Mouse (Mus musculus): ENCODE measurements around the gene Nipsnap3b. TPM values are rescaled to one million over a fixed set of nuclear protein-coding genes. Genes with fewer than 3 reads are reported as not detected.
A peak's percentile ranks its signal among the peaks of the same experiment; 100 is the strongest.

Gene Nipsnap3b
- polyA plus RNA-seq, 1 experiment from 2014 or later = 173 TPM

DNA sequence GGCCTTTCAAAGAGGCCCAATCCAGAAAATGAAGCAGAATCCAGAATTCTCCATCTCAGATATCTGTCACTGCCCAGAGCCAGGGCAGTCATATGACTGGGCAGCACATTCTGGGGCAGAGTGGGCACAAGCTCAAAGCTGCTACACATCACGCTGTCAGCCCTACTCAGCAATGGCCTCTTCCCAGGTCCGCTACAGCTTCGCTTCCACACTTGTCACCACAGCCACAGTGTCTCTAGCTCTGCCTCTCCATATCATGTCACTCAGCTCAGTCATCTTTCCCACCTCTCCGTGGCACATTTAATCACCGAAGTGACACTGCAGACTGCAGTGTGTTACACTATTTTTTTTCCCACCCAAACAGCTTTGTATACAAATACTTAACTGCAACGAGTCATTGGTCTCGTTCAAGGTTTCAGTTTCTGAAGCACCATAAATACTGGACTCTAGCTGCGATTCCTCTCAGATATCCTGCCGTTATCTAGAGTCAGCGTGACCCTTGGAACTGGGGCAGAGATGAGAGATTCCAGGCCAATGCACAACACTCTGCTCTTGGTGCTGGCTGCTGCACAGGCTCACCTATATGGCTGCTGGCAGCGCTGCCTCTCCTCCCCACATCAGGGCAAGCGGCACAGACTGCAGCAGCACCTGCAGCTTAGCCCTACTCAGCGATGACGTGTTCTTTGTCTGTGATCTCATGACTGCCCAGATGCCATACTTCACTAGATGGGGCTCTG lies 11.7 kb downstream of the Nipsnap3b start:
- Histone ChIP-seq H3K4me3 (no peak overlapping the region), H3K4me2 (no peak overlapping the region), H3K9ac (no peak overlapping the region), H3K4me1 (replicated peaks) (no peaks in the 10 kb centered on the region), H3K36me3 (peaks cover 42% of the 10 kb centered on the region), H3K27ac (no peak overlapping the region), H3K27me3 (no peaks in the 10 kb centered on the region), H3K9me3 (no peaks in the 10 kb centered on the region)
- ATAC-seq (ENCODE audit: low FRiP score) = no peak
- WGBS = 96% methylated on average over 14 of the region's 14 CpGs

DNA sequence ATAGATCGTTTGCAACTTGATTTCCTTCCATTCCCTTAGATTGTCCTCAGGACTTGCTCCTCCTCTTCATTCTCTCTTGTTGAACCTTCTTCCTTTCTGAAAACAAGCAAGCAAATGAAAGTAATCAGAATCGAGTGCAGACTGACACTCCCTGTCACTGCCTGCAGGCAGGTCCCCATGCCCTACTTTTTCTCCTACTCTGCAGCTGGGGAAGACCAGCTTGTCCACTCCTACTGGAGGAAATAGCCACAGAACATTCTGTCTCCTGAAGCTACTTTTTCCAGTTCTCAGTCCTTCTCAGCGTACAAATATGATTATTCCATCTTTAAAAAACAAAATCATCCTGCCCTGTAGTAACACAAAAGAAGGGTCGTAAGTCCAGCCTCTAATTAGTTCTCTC lies 12.7 kb downstream of the Nipsnap3b start:
- H3K9me3 ChIP-seq = no peaks in the 10 kb centered on the region
- no peak for ATAC-seq (ENCODE audit: low FRiP score)
- no peak overlapping the region for H3K9ac ChIP-seq
- H3K27ac ChIP-seq = no peak overlapping the region
- 92% methylated on average over 4 of the region's 4 CpGs for WGBS
- H3K36me3 ChIP-seq = peaks cover 37% of the 10 kb centered on the region
- H3K27me3 ChIP-seq = no peaks in the 10 kb centered on the region
- no peaks in the 10 kb centered on the region for H3K4me1 ChIP-seq (replicated peaks)
- no peak overlapping the region for H3K4me2 ChIP-seq
- no peak overlapping the region for H3K4me3 ChIP-seq

DNA sequence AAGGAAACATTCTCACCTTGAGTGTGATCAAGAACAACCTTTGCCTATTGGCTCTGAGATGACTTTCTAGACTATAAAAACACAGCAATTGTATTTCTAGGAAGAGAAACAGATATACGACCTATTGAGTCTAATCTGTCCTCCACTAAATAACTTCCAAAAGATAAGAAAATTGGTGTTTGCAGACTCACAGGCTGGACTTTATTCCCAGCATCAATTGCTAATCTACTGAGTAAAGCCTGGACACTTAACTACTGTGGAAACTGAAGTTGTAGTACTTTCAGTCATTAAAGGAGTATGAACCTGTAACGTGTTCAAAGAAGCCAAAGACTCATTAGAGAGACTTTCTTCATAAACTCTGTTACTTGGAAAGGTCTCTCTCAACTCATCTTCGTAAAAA lies 16.1 kb downstream of the Nipsnap3b start:
- no peaks in the 10 kb centered on the region for H3K9me3 ChIP-seq
- H3K4me2 ChIP-seq = no peak overlapping the region
- no peaks in the 10 kb centered on the region for H3K4me1 ChIP-seq (replicated peaks)
- no peak overlapping the region for H3K4me3 ChIP-seq
- H3K9ac ChIP-seq = no peak overlapping the region
- no peak for ATAC-seq (ENCODE audit: low FRiP score)
- no peak overlapping the region for H3K27ac ChIP-seq
- H3K27me3 ChIP-seq = no peaks in the 10 kb centered on the region
- H3K36me3 ChIP-seq = peaks cover 15% of the 10 kb centered on the region
- 93% methylated on average over 3 of the region's 3 CpGs for WGBS

GRCm38 (mm10) chr4:53030326-53030948 lies 18.8 kb downstream of the Nipsnap3b start:
- H3K9ac ChIP-seq = no peak overlapping the region
- H3K9me3 ChIP-seq = no peaks in the 10 kb centered on the region
- ATAC-seq (ENCODE audit: low FRiP score) = no peak
- WGBS = 30% methylated on average over 8 of the region's 8 CpGs
- no peaks in the 10 kb centered on the region for H3K27me3 ChIP-seq
- peaks cover 13% of the 10 kb centered on the region for H3K36me3 ChIP-seq
- no peak overlapping the region for H3K4me2 ChIP-seq
- H3K4me1 ChIP-seq (replicated peaks) = no peaks in the 10 kb centered on the region
- no peak overlapping the region for H3K4me3 ChIP-seq
- H3K27ac ChIP-seq = no peak overlapping the region

- WGBS = 92% methylated on average over 8 of the region's 8 CpGs
- ATAC-seq (ENCODE audit: low FRiP score) = no peak
- Histone ChIP-seq H3K4me3 (no peak overlapping the region), H3K9ac (no peak overlapping the region), H3K36me3 (peaks cover 28% of the 10 kb centered on the region), H3K9me3 (no peaks in the 10 kb centered on the region), H3K27me3 (no peaks in the 10 kb centered on the region), H3K27ac (no peak overlapping the region), H3K4me2 (no peak overlapping the region), H3K4me1 (replicated peaks) (peaks cover 16% of the 10 kb centered on the region)
Observed at GRCm38 (mm10) chr4:53043819-53044218, 32.1 kb downstream of the Nipsnap3b start.

DNA sequence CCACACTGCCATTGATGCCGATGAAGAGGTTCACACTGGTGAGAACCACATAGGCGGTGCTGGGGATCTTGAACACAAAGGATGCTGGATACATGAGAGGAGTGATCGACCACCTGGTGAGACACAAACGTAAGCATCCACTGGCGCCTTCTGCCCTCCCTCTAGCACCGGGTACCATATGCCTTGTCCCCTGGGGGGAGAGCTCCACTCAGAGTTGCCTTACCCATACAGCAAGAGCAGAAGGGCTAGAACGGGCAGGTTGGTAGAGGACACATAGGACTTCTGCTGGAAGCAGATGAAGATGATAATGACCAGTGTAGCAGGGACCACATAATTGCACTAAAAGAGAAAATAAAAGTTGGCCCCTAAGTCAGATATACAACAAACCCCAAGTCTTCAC lies 34.1 kb downstream of the Nipsnap3b start:
- Histone ChIP-seq H3K4me2 (no peak overlapping the region), H3K27ac (no peak overlapping the region; the same call in 1 of the 2 replicates), H3K9ac (no peak overlapping the region), H3K9me3 (no peaks in the 10 kb centered on the region), H3K36me3 (peaks cover 31% of the 10 kb centered on the region), H3K27me3 (no peaks in the 10 kb centered on the region), H3K4me1 (replicated peaks) (peaks cover 16% of the 10 kb centered on the region), H3K4me3 (no peak overlapping the region)
- 74% methylated on average over 7 of the region's 7 CpGs for WGBS
- peak; percentile 41; the same call in 1 of the 2 replicates for ATAC-seq (ENCODE audit: low FRiP score)

- WGBS = 44% methylated on average over 9 of the region's 9 CpGs
- Histone ChIP-seq H3K4me2 (no peak overlapping the region), H3K27ac (no peak overlapping the region), H3K4me3 (no peak overlapping the region), H3K4me1 (replicated peaks) (peaks cover 16% of the 10 kb centered on the region), H3K9ac (no peak overlapping the region), H3K36me3 (peaks cover 34% of the 10 kb centered on the region), H3K27me3 (no peaks in the 10 kb centered on the region), H3K9me3 (no peaks in the 10 kb centered on the region)
- ATAC-seq (ENCODE audit: low FRiP score) = peak; percentile 67
Observed at GRCm38 (mm10) chr4:53046238-53047022, 34.8 kb downstream of the Nipsnap3b start.

GRCm38 (mm10) chr4:53062301-53063008 lies 50.8 kb downstream of the Nipsnap3b start:
- Histone ChIP-seq H3K9ac (no peak overlapping the region), H3K27ac (no peak overlapping the region), H3K9me3 (no peaks in the 10 kb centered on the region), H3K4me1 (replicated peaks) (no peaks in the 10 kb centered on the region), H3K27me3 (no peaks in the 10 kb centered on the region), H3K4me2 (no peak overlapping the region), H3K4me3 (no peak overlapping the region), H3K36me3 (peaks cover 39% of the 10 kb centered on the region)
- WGBS = 86% methylated on average over 7 of the region's 7 CpGs
- no peak for ATAC-seq (ENCODE audit: low FRiP score)

Other genes starting within 250 kb of the Nipsnap3b start
- gene Olfr275, start 197.3 kb upstream of the Nipsnap3b start, polyA plus RNA-seq (2015; fragmentation: Nextera tagmentation; extraction: Ambion mirVana) = not detected in 2 replicates
- gene Olfr273, start 152.6 kb upstream of the Nipsnap3b start, polyA plus RNA-seq (2015; fragmentation: Nextera tagmentation; extraction: Ambion mirVana) = not detected in 2 replicates
- gene Olfr272, start 92.7 kb upstream of the Nipsnap3b start, polyA plus RNA-seq (2015; fragmentation: Nextera tagmentation; extraction: Ambion mirVana) = not detected in 2 replicates
- not detected in 2 replicates for gene Olfr270, start 47.3 kb upstream of the Nipsnap3b start, polyA plus RNA-seq (2015; fragmentation: Nextera tagmentation; extraction: Ambion mirVana)
- gene Nipsnap3a, start 22.6 kb upstream of the Nipsnap3b start, polyA plus RNA-seq (2015; fragmentation: Nextera tagmentation; extraction: Ambion mirVana) = not detected in 2 replicates
- 10.0 and 10.3 TPM in 2 replicates for gene Abca1, start 148.0 kb downstream of the Nipsnap3b start, polyA plus RNA-seq (2015; fragmentation: Nextera tagmentation; extraction: Ambion mirVana)

Measured in hindbrain, embryonic 13.5 days (tissue).